Mouse (Mus musculus): ENCODE data around the gene Mesd. TPM values are rescaled to one million over a fixed set of nuclear protein-coding genes. Genes with fewer than 3 reads are reported as not detected.

Mesd gene
- polyA plus RNA-seq (2014; fragmentation: Nextera tagmentation; extraction: Ambion mirVana) = 80.3 and 84.4 TPM in 2 replicates

- Histone ChIP-seq H3K27me3 (ENCODE audit: control insufficient read depth, insufficient read depth, low read length) (no peaks in the 10 kb centered on the region), H3K9ac (ENCODE audit: low read length) (peak within 1 kb of the TSS; percentile 87), H3K27ac (ENCODE audit: low read depth, low read length) (peak within 1 kb of the TSS; percentile 94), H3K4me1 (ENCODE audit: control insufficient read depth, insufficient read depth, low read length) (peaks cover 23% of the 10 kb centered on the region), H3K36me3 (ENCODE audit: control insufficient read depth, insufficient read depth, low read length) (peaks cover 4% of the 10 kb centered on the region), H3K4me2 (peak within 1 kb of the TSS; percentile 96), H3K9me3 (ENCODE audit: control insufficient read depth, low read length) (no peaks in the 10 kb centered on the region), H3K4me3 (ENCODE audit: low read depth, low read length) (peak within 1 kb of the TSS; percentile 70)
- WGBS = under 1% methylated on average over 55 of the region's 69 CpGs
- ATAC-seq (ENCODE audit: low FRiP score) (peak; percentile 84), DNase-seq (ENCODE audit: low spot score, missing footprints) (peak; percentile 96)
These were observed at the start of gene Mesd, which contains the start of gene Tlnrd1 for GRCm38 (mm10) chr7:83884021-83884658. Gene Mesd (plus strand): TSS chr7:83884466. Gene Tlnrd1 (minus strand): TSS chr7:83884305.

GRCm38 (mm10) chr7:83838525-83839224 is 45.6 kb upstream of the Mesd start:
- H3K4me2 ChIP-seq = no peak overlapping the region
- no peaks in the 10 kb centered on the region for H3K4me1 ChIP-seq (ENCODE audit: control insufficient read depth, insufficient read depth, low read length)
- no peaks in the 10 kb centered on the region for H3K9me3 ChIP-seq (ENCODE audit: control insufficient read depth, low read length)
- WGBS = 85% methylated on average over 5 of the region's 5 CpGs
- no peak for DNase-seq (ENCODE audit: low spot score, missing footprints)
- H3K4me3 ChIP-seq (ENCODE audit: low read depth, low read length) = no peak overlapping the region
- H3K27ac ChIP-seq (ENCODE audit: low read depth, low read length) = no peak overlapping the region
- H3K36me3 ChIP-seq (ENCODE audit: control insufficient read depth, insufficient read depth, low read length) = no peaks in the 10 kb centered on the region
- no peak overlapping the region for H3K9ac ChIP-seq (ENCODE audit: low read length)
- ATAC-seq (ENCODE audit: low FRiP score) = no peak
- H3K27me3 ChIP-seq (ENCODE audit: control insufficient read depth, insufficient read depth, low read length) = no peaks in the 10 kb centered on the region

GRCm38 (mm10) chr7:83840076-83840475 is 44.2 kb upstream of the Mesd start:
- ATAC-seq (ENCODE audit: low FRiP score) (no peak), DNase-seq (ENCODE audit: low spot score, missing footprints) (peak; percentile 69)

GRCm38 (mm10) chr7:83842486-83843259 is 41.6 kb upstream of the Mesd start:
- ATAC-seq (ENCODE audit: low FRiP score) (no peak), DNase-seq (ENCODE audit: low spot score, missing footprints) (peak; percentile 81)
- no peaks in the 10 kb centered on the region for H3K27me3 ChIP-seq (ENCODE audit: control insufficient read depth, insufficient read depth, low read length)
- H3K4me1 ChIP-seq (ENCODE audit: control insufficient read depth, insufficient read depth, low read length) = no peaks in the 10 kb centered on the region
- no peaks in the 10 kb centered on the region for H3K36me3 ChIP-seq (ENCODE audit: control insufficient read depth, insufficient read depth, low read length)
- no peaks in the 10 kb centered on the region for H3K9me3 ChIP-seq (ENCODE audit: control insufficient read depth, low read length)
- H3K4me3 ChIP-seq (ENCODE audit: low read depth, low read length) = no peak overlapping the region
- H3K27ac ChIP-seq (ENCODE audit: low read depth, low read length) = no peak overlapping the region
- no peak overlapping the region for H3K9ac ChIP-seq (ENCODE audit: low read length)
- 53% methylated on average over 6 of the region's 6 CpGs for WGBS
- H3K4me2 ChIP-seq = no peak overlapping the region

More at GRCm38 (mm10) chr7:83840076-83840475, 44.2 kb upstream of the Mesd start:
- no peaks in the 10 kb centered on the region for H3K36me3 ChIP-seq (ENCODE audit: control insufficient read depth, insufficient read depth, low read length)
- H3K9me3 ChIP-seq (ENCODE audit: control insufficient read depth, low read length) = no peaks in the 10 kb centered on the region
- 74% methylated on average over 2 of the region's 2 CpGs for WGBS
- no peak overlapping the region for H3K4me2 ChIP-seq
- no peaks in the 10 kb centered on the region for H3K4me1 ChIP-seq (ENCODE audit: control insufficient read depth, insufficient read depth, low read length)
- no peaks in the 10 kb centered on the region for H3K27me3 ChIP-seq (ENCODE audit: control insufficient read depth, insufficient read depth, low read length)
- H3K27ac ChIP-seq (ENCODE audit: low read depth, low read length) = no peak overlapping the region
- H3K9ac ChIP-seq (ENCODE audit: low read length) = no peak overlapping the region
- H3K4me3 ChIP-seq (ENCODE audit: low read depth, low read length) = no peak overlapping the region

- H3K4me3 ChIP-seq (ENCODE audit: low read depth, low read length) = no peak overlapping the region
- no peak for ATAC-seq (ENCODE audit: low FRiP score)
- no peak overlapping the region for H3K27ac ChIP-seq (ENCODE audit: low read depth, low read length)
- DNase-seq (ENCODE audit: low spot score, missing footprints) = no peak
- WGBS = 89% methylated on average over 3 of the region's 3 CpGs
- H3K4me2 ChIP-seq = no peak overlapping the region
- H3K9me3 ChIP-seq (ENCODE audit: control insufficient read depth, low read length) = no peaks in the 10 kb centered on the region
- H3K9ac ChIP-seq (ENCODE audit: low read length) = no peak overlapping the region
- H3K27me3 ChIP-seq (ENCODE audit: control insufficient read depth, insufficient read depth, low read length) = no peaks in the 10 kb centered on the region
- H3K4me1 ChIP-seq (ENCODE audit: control insufficient read depth, insufficient read depth, low read length) = no peaks in the 10 kb centered on the region
- no peaks in the 10 kb centered on the region for H3K36me3 ChIP-seq (ENCODE audit: control insufficient read depth, insufficient read depth, low read length)
These were observed 39.5 kb upstream of the Mesd start for GRCm38 (mm10) chr7:83844807-83845206.

GRCm38 (mm10) chr7:83847187-83848075 is 36.8 kb upstream of the Mesd start:
- no peaks in the 10 kb centered on the region for H3K36me3 ChIP-seq (ENCODE audit: control insufficient read depth, insufficient read depth, low read length)
- H3K9ac ChIP-seq (ENCODE audit: low read length) = no peak overlapping the region
- no peak overlapping the region for H3K4me3 ChIP-seq (ENCODE audit: low read depth, low read length)
- 0 out of 2 replicates have a peak, but pooled peaks cover 4% of the 10 kb centered on the region for H3K4me1 ChIP-seq (ENCODE audit: control insufficient read depth, insufficient read depth, low read length)
- no peaks in the 10 kb centered on the region for H3K9me3 ChIP-seq (ENCODE audit: control insufficient read depth, low read length)
- no peak overlapping the region for H3K27ac ChIP-seq (ENCODE audit: low read depth, low read length)
- no peaks in the 10 kb centered on the region for H3K27me3 ChIP-seq (ENCODE audit: control insufficient read depth, insufficient read depth, low read length)
- WGBS = 76% methylated on average over 5 of the region's 5 CpGs
- ATAC-seq (ENCODE audit: low FRiP score) (no peak), DNase-seq (ENCODE audit: low spot score, missing footprints) (peak; percentile 62)
- no peak overlapping the region for H3K4me2 ChIP-seq

DNA sequence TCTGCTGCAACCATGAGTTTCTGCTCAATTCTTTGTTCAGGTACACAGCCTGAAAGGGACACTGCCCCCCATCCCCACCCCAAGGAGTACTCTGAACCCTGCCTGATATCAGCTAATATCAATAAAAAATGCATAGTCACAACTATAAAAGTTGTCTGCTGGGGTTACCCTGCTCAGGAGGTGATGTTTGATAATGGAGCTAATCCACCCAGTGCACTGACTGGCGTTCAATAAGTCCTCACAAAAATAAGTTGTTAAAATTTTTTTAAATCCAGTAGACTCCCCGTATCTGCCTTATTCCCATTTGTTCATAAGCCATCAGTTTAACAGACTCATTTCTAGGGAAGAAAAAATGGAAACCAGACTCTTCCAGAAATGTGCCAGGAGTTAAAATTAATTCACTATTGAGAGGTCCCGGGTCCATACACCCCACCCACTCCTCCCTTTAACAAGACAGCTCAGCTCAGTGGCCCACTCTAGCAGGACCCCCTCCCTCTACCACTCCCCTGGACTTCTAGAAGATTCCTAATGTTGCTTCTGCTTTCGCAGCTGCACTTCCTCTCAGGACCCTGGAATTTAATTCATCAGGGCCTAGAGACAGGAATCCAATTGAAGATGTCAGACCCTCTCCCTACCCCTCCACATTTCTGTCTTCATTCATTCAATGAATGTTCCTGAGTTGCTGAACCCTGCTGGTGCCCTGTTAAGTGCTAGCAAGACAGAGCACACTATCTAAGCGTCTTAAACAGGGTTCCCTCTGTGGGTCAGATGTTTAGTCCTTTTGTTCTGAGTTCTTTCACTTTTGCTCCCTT is 32.5 kb upstream of the Mesd start:
- Histone ChIP-seq H3K27me3 (ENCODE audit: control insufficient read depth, insufficient read depth, low read length) (no peaks in the 10 kb centered on the region), H3K4me3 (ENCODE audit: low read depth, low read length) (no peak overlapping the region), H3K9ac (ENCODE audit: low read length) (no peak overlapping the region; the same call in 1 of the 2 replicates), H3K9me3 (ENCODE audit: control insufficient read depth, low read length) (no peaks in the 10 kb centered on the region), H3K27ac (ENCODE audit: low read depth, low read length) (no peak overlapping the region), H3K4me2 (no peak overlapping the region), H3K4me1 (ENCODE audit: control insufficient read depth, insufficient read depth, low read length) (0 out of 2 replicates have a peak, but pooled peaks cover 4% of the 10 kb centered on the region), H3K36me3 (ENCODE audit: control insufficient read depth, insufficient read depth, low read length) (no peaks in the 10 kb centered on the region)
- ATAC-seq (ENCODE audit: low FRiP score) (peak; percentile 27; the same call in 1 of the 2 replicates), DNase-seq (ENCODE audit: low spot score, missing footprints) (peak; percentile 85)
- WGBS = 51% methylated on average over 5 of the region's 5 CpGs
